Mouse (Mus musculus) CH12.LX (cell line): ENCODE results near the gene Lrrn2. TPM values are rescaled to one million over a fixed set of nuclear protein-coding genes. Genes with fewer than 3 reads are reported as not detected.

Source experiments
- DNase-seq: peaks from one replicate; pipeline ENCODE4 v3.0.0-alpha.2; 2013; ENCODE audit errors: extremely low read depth
- H3K27ac ChIP-seq: 2 replicates; pipeline ENCODE4 v1.5.1; 2012; ENCODE audit warnings: low read depth, mild to moderate bottlenecking, control low read depth, moderate library complexity; ENCODE audit not compliant: insufficient read depth
- H3K27me3 ChIP-seq: replicated peaks from 2 replicates; pipeline ENCODE3; 2012; ENCODE audit warnings: inconsistent platforms
- H3K36me3 ChIP-seq, 2 experiments: replicated peaks in 1 of 2; 2 replicates each; pipeline versions ENCODE3 to v1.6.1; 2012; ENCODE audit warnings: inconsistent platforms in 1 of 2, low read length in 1 of 2, mild to moderate bottlenecking in 1 of 2, mixed read lengths in 1 of 2, moderate library complexity in 1 of 2; ENCODE audit not compliant: control insufficient read depth in 1 of 2, insufficient read depth in 1 of 2
- H3K4me1 ChIP-seq, 2 experiments: 2 replicates each; pipeline ENCODE4 v1.6.1; 2012; ENCODE audit warnings: inconsistent platforms in 1 of 2, moderate library complexity in 1 of 2; ENCODE audit not compliant: insufficient read depth in 2 of 2, control insufficient read depth in 1 of 2
- H3K4me2 ChIP-seq: 2 replicates; pipeline ENCODE4 v1.6.1; 2012; ENCODE audit warnings: low read depth, mild to moderate bottlenecking, control low read depth; ENCODE audit not compliant: poor library complexity, insufficient read depth, severe bottlenecking
- H3K4me3 ChIP-seq, 3 experiments: fragments of 150-350 bp in 1 of 3; sonication (generic) in 1 of 3; replicated peaks in 1 of 3; 2 replicates each; pipeline versions ENCODE3 to v1.5.1; 2011 to 2012; ENCODE audit warnings: low read depth in 2 of 3, low read length in 2 of 3, mild to moderate bottlenecking in 2 of 3, moderate library complexity in 2 of 3, control low read depth in 1 of 3, improper control_type of control experiment in 1 of 3, inconsistent platforms in 1 of 3, mixed read lengths in 1 of 3; ENCODE audit not compliant: poor library complexity in 1 of 3
- H3K79me2 ChIP-seq: replicated peaks from 2 replicates; pipeline ENCODE4 v1.6.1; 2012; ENCODE audit warnings: mild to moderate bottlenecking, moderate library complexity; ENCODE audit not compliant: control insufficient read depth, poor library complexity, insufficient read depth, severe bottlenecking; ENCODE audit errors: extremely low read depth
- H3K9ac ChIP-seq: 2 replicates; pipeline ENCODE4 v1.6.1; 2012; ENCODE audit warnings: low read depth, mild to moderate bottlenecking, control low read depth, moderate library complexity; ENCODE audit not compliant: insufficient read depth
- H3K9me3 ChIP-seq: replicated peaks from 2 replicates; pipeline ENCODE3; 2012; ENCODE audit warnings: low read length, inconsistent platforms, mixed read lengths
- CHD1 ChIP-seq: IDR thresholded peaks from 2 replicates; pipeline ENCODE4 v1.6.1; 2012; ENCODE audit warnings: low read depth, low read length, improper control_type of control experiment, inconsistent platforms
- ETS1 ChIP-seq: conservative IDR thresholded peaks from 2 replicates; pipeline ENCODE4 v1.6.1; 2012; ENCODE audit warnings: low read depth, mild to moderate bottlenecking, inconsistent platforms, low read length, improper control_type of control experiment, moderate library complexity
- GABPA ChIP-seq: IDR thresholded peaks from 2 replicates; pipeline ENCODE4 v1.6.1; 2012; ENCODE audit warnings: low read depth, low read length, improper control_type of control experiment, inconsistent platforms; ENCODE audit not compliant: insufficient replicate concordance
- MAFK ChIP-seq: IDR thresholded peaks from 2 replicates; pipeline ENCODE4 v1.6.1; 2011; ENCODE audit warnings: low read length, improper control_type of control experiment; ENCODE audit not compliant: insufficient replicate concordance
- MXI1 ChIP-seq: IDR thresholded peaks from 2 replicates; pipeline ENCODE4 v1.6.1; 2011; ENCODE audit warnings: mild to moderate bottlenecking, low read depth, low read length, improper control_type of control experiment
- MYC ChIP-seq: IDR thresholded peaks from 2 replicates; pipeline ENCODE4 v1.6.1; 2011; ENCODE audit warnings: low read depth, mild to moderate bottlenecking, improper control_type of control experiment, low read length
- NRF1 ChIP-seq: IDR thresholded peaks from 2 replicates; pipeline ENCODE4 v1.6.1; 2014; ENCODE audit warnings: low read depth, mild to moderate bottlenecking, inconsistent platforms, low read length, improper control_type of control experiment, moderate library complexity
- TBP ChIP-seq: conservative IDR thresholded peaks from 2 replicates; pipeline ENCODE4 v1.6.1; 2011; ENCODE audit warnings: low read depth, low read length, improper control_type of control experiment
- dilution Hi-C: fragments of 300-500 bp; cut with MboI; formaldehyde crosslinking; loops from 2 replicates; pipeline ENCODE4 v1.14.3; 2020; ENCODE audit warnings: low sequenced_read_pairs; ENCODE audit not compliant: extremely low pct_unique_long_range_greater_than_20kb, extremely low pct_ligation_motif_present
- in situ Hi-C: fragments of 300-500 bp; cut with MboI; formaldehyde crosslinking; loops from 3 replicates; pipeline ENCODE4 v1.14.3; 2019; ENCODE audit warnings: low sequenced_read_pairs, low pct_ligation_motif_present, low pct_unique_long_range_greater_than_20kb, mixed read lengths
- polyA plus RNA-seq: library from polyadenylated mRNA; unstranded; fragments of >175 nt; gene quantifications from 2 replicates; pipeline ENCODE4 v1.2.1, GENCODE M21; 2012; ENCODE audit warnings: low read depth; ENCODE audit not compliant: insufficient read length
- total RNA-seq, 2 experiments: library from RNA; depleted of rRNA; stranded (reverse); fragments of 300-350 nt in 1 of 2; fragments of >200 nt in 1 of 2; gene quantifications; 2 replicates each; pipeline ENCODE4 v1.2.3; 2012 to 2014

Gene Lrrn2
- total and polyA plus RNA-seq, 3 experiments, result not detected

- Histone ChIP-seq H3K27me3 (peaks cover 83% of the 10 kb centered on the region), H3K4me3 (no peak overlapping the region), H3K9me3 (no peaks in the 10 kb centered on the region), H3K27ac (no peak overlapping the region), H3K79me2 (no peaks in the 10 kb centered on the region), H3K4me1 (no peaks in the 10 kb centered on the region), H3K4me2 (no peak overlapping the region), H3K9ac (no peak overlapping the region), H3K36me3 (no peaks in the 10 kb centered on the region)
- in situ Hi-C loops (no loop called here), dilution Hi-C loops (no loop called here)
- TF ChIP-seq MXI1 (no peak), MYC (no peak), NRF1 (no peak)
- DNase-seq, result no peak
Observed at GRCm38 (mm10) chr1:132850809-132851208, 29.3 kb upstream of the Lrrn2 start.

- Histone ChIP-seq H3K9ac (no peak overlapping the region), H3K4me3 (no peak overlapping the region), H3K4me2 (no peak overlapping the region), H3K27me3 (peaks cover 83% of the 10 kb centered on the region), H3K4me1 (no peaks in the 10 kb centered on the region), H3K27ac (no peak overlapping the region), H3K9me3 (no peaks in the 10 kb centered on the region), H3K36me3 (no peaks in the 10 kb centered on the region), H3K79me2 (no peaks in the 10 kb centered on the region)
- dilution Hi-C loops (no loop called here), in situ Hi-C loops (no loop called here)
- TF ChIP-seq TBP (no peak), MYC (no peak)
- no peak for DNase-seq
Observed at GRCm38 (mm10) chr1:132851296-132851695, 28.8 kb upstream of the Lrrn2 start.

- Histone ChIP-seq H3K4me2 (no peak overlapping the region), H3K79me2 (no peaks in the 10 kb centered on the region), H3K4me3 (no peak overlapping the region), H3K27me3 (peaks cover 87% of the 10 kb centered on the region), H3K9ac (no peak overlapping the region), H3K27ac (no peak overlapping the region), H3K36me3 (no peaks in the 10 kb centered on the region), H3K9me3 (no peaks in the 10 kb centered on the region), H3K4me1 (no peaks in the 10 kb centered on the region)
- dilution Hi-C loops (no loop called here), in situ Hi-C loops (no loop called here)
- no peak for TF ChIP-seq ETS1
- TF ChIP-seq MAFK, result no peak
- no peak for TF ChIP-seq GABPA
- no peak for TF ChIP-seq CHD1
- DNase-seq, result no peak
Observed at GRCm38 (mm10) chr1:132851771-132852170, 28.3 kb upstream of the Lrrn2 start.
